Mouse (Mus musculus) thymus, postnatal 10 days (tissue): ENCODE results near the gene BC004004.
"Not testable (repeated sequence)": the region's sequence is repeated elsewhere in the genome, so short reads cannot be mapped to it uniquely, and the experiment has no call there.

ENCODE experiments used
- DNase-seq, 2 experiments: peaks; one replicate each; pipeline ENCODE4 v3.0.0; 2021; ENCODE audit warnings: low spot score in 2 of 2

The BC004004 gene

GRCm38 (mm10) chr17:29299282-29299681 is 30.7 kb downstream of the BC004004 start:
- DNase-seq = no peak

- DNase-seq = no peak
Observed at GRCm38 (mm10) chr17:29300926-29301325, 32.3 kb downstream of the BC004004 start.

- no peak for DNase-seq
Observed at GRCm38 (mm10) chr17:29301421-29301820, 32.8 kb downstream of the BC004004 start.

GRCm38 (mm10) chr17:29302149-29302548 is 33.6 kb downstream of the BC004004 start:
- no peak for DNase-seq

GRCm38 (mm10) chr17:29303087-29303486 is 34.5 kb downstream of the BC004004 start:
- DNase-seq = peak in 1 of 2 experiments; percentile 52

- no peak for DNase-seq
Observed at GRCm38 (mm10) chr17:29303856-29304255, 35.3 kb downstream of the BC004004 start.

GRCm38 (mm10) chr17:29304376-29305057 is 35.9 kb downstream of the BC004004 start:
- peak; percentile 39 to 40 for DNase-seq

GRCm38 (mm10) chr17:29305058-29305806 is 36.6 kb downstream of the BC004004 start:
- DNase-seq = no peak

- DNase-seq = no peak
Observed at GRCm38 (mm10) chr17:29305871-29306270, 37.3 kb downstream of the BC004004 start.

GRCm38 (mm10) chr17:29310056-29310623 is 41.6 kb downstream of the BC004004 start:
- no peak for DNase-seq

- no peak for DNase-seq
Observed at GRCm38 (mm10) chr17:29311602-29312001, 43.0 kb downstream of the BC004004 start.

GRCm38 (mm10) chr17:29312082-29312481 is 43.5 kb downstream of the BC004004 start:
- DNase-seq = no peak

- no peak for DNase-seq
Observed at GRCm38 (mm10) chr17:29313300-29313699, 44.7 kb downstream of the BC004004 start.

GRCm38 (mm10) chr17:29315672-29316465 is 47.3 kb downstream of the BC004004 start:
- DNase-seq = no peak

GRCm38 (mm10) chr17:29316891-29317290 is 48.3 kb downstream of the BC004004 start:
- DNase-seq = no peak

GRCm38 (mm10) chr17:29317380-29317779 is 48.8 kb downstream of the BC004004 start, which contains the start of gene Pi16:
TSS of gene Pi16 (plus strand) at chr17:29317680.
- DNase-seq = not testable (repeated sequence)

- no peak for DNase-seq
Observed at GRCm38 (mm10) chr17:29318731-29319250, 50.2 kb downstream of the BC004004 start.

- DNase-seq = no peak
Observed at GRCm38 (mm10) chr17:29319476-29319875, 50.9 kb downstream of the BC004004 start.

GRCm38 (mm10) chr17:29319881-29320639 is 51.5 kb downstream of the BC004004 start:
- DNase-seq = no peak

- no peak for DNase-seq
Observed at GRCm38 (mm10) chr17:29321765-29322602, 53.4 kb downstream of the BC004004 start.
